Mouse (Mus musculus): Measurements from ENCODE around the gene Myo1b.

Gene Myo1b

DNA sequence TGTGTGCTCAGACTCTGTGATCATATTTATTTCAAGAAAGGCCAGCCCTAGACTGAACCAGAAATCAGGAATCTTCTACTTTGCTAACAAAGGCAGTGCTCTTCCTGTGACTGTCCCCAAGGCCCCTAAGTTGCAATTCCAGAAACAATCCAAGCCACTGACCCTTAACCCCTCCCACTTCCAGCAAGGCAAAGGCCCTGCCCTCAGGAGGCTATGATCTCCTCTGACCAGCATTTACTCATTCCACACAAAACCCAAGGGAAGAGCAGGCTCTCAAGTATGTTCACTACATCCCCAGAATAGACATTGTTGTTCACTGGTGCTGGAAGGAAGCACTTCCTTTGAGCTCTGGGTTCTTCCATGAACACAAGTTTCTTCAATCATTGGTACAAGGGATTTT is 135.5 kb downstream of the Myo1b start:
- DNase-seq: peak; percentile 34

DNA sequence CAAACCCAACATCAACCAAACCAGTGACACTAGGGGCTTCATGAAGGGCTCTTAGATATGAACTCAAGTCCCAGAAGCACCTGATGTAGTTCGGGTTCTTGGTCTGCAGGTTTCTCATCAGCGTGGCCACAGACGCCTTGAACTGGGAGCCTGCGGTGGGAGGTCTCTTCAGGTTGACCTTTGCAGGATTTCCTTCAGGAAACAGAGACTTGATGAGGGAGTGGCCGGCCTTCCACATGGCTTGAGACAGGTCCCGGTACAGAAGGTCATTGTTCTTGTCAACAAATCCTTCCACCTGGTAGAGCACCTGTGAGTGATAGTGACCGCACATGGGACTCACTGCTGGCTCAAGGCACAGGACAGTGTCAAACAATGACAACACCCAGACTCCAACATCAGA is 137.6 kb downstream of the Myo1b start:
- DNase-seq: no peak

DNA sequence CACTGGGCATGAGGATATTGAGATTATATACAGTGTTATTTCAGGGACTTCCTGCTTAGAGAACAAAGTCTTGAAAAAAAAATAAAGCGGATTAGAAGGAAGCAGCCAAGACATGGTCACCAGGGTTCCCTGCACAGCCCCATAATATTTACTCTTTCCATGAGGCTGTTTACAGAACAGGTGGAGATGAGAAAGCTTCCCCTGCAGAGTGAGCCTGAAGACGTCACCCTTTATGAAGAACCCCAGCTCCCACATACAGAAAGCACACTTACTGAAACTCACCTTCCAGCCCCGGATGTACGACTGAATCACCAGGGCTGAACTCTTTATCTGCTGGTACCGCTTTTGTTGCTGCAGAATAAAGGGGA is 145.4 kb downstream of the Myo1b start:
- DNase-seq: no peak

DNA sequence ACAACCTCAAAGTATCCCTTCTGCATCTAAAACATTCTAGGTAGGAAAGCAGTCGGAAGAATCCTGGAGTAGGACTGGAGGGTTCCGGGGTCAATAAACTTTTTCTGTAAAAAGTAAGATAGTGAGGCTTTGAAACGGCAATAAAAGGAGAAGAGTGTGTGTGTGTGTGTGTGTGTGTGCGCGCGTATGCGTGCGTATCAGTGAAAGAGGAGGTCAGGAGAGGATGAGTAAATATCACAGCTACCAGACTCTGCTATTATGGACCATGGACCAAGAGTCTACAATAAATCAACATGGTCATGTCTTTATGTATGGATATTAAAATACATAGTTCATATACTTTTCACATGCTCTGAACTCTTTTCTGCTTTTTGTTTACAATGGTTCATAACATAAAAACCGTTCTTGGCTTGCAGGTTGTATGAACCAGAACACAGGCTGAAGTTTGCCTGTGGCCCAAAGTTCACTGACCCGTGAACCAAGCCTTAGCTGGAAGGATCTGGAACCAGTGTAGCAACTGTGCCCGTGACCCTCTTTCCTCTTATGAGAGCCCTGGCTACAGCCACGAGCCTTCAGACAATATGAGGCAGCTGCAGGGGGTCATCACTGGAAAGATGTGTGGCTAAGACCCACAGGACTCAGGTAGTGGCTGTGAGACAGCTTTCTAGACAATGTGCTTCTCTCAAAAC is 145.9 kb downstream of the Myo1b start:
- no peak for DNase-seq

DNA sequence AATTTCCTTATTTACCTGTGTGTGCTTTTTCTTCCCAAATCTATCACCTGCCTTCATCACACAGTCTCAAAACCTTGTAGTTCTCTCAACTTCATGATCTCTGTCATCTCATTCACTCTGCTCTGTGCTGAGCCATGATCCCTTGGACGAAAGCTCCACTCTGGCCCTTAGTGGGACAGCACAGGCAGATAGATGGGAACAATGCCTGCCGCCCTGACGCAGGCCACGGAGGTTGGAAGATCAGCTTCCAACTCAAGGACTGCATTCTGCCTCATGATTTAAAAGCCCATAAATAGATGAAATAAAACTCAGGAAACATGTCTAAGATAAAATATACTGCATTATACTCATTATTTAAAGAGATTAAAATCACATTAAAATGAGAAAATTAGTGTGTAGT is 149.6 kb downstream of the Myo1b start:
- DNase-seq: peak; percentile 28

DNA sequence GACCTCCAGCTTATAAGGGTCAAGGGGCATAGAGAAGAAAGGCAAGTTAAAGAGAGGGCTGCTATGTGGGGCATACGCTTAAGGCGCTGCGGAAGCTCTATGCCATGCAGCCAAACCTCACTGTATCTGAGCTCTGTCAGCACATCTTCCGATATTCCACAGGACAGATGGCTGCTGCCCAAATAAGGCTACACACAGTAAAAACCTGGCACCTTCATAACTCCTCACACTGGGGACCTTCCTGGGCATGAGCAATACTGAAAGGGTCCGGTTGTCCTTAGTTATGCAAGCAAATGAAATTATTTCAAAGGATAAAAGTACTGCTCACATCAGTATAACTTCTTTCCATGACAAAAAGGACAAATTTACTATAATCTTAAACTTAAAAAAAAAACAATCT is 150.7 kb downstream of the Myo1b start:
- DNase-seq: no peak

DNA sequence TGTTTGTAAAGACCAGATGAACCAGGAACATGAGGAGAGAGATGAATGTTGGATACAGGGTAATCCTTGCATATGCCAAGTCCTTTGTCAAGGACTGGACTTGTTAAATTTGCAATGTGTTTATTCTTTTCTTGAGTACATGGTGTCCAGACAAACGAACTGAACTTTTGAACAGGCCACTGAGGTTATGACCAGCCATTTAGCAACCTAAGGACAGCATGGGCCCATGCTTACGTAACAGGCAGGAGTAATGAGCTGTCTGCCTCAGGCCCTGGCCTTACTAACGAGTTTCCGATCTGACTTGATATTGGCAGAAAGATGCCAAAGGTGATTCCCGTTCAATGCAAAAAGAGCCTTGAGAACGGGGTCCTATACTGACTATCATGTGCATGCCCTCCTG is 156.2 kb downstream of the Myo1b start:
- peak; percentile 29 for DNase-seq

DNA sequence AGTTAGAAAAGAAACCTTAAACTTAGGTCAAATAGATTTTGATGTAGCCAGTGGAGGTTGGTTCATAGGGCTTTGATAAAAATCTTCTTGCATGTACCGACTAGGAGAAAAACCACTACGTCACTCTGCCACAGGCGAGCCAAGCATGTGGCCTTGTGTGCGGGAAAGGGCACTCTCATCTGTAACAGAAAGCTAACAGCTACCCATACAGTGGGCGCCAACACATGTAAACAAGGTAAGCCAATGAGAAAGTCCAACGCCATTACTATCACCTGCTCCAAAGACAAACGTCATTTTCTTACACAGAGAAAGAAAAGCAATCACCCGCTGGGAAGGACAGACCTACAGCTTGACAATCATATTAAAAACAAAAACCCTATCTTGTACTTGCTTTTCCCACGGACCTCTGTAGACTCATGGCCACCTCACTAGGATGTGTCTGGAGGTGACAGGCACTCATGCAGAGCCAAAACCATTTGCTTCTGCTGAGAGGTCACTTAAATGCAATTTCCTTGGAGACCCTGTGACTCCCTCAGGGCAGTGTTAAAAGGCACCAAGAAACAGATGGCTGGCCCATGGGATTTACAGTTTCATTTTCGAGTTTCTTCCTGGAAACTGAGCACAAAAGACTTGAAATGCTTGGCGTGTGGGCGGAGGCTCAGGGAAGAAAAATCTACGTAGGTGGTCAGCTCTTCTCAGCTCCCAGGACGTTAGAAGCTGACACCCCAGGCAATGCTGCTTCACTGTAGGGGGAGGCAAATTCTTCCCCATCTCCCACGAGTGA is 157.4 kb downstream of the Myo1b start:
- DNase-seq: peak; percentile 17

DNA sequence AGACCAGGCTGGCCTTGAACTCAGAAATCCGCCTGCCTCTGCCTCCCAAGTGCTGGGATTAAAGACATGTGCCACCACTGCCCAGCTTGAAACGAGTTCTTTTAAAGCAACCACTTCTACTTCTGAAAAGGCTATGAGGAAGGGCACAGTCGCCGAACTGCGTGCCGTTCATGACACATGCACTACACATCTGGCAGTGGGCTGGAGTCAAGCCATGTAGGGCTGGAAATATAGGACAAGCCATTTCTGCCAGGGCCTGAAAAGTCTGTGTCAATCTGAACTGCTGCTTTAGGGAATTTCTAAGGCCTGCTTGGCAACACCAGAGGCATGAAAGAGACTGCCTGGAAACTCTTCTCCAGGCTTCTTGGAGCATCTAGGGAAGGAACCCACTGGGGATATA is 162.2 kb downstream of the Myo1b start:
- no peak for DNase-seq

DNA sequence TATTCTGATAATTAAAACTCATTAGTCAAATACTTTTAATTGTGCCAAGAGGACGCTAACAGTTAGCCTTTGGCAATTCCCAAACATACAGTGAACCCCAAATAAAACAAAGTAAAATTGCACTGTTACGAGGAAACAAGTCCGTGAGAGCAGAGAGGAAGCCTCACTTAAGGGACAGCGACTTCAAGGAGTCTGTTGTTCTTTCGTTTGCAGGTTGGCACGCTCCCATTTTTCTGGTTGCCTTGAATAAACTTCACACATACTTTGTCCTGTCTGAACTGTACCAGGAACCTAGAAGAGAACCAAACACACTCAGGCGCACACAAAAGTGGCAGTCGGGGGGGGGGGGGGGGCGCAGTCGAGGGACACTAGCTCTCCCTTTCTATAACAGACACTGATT is 164.9 kb downstream of the Myo1b start:
- DNase-seq: peak; percentile 23

DNA sequence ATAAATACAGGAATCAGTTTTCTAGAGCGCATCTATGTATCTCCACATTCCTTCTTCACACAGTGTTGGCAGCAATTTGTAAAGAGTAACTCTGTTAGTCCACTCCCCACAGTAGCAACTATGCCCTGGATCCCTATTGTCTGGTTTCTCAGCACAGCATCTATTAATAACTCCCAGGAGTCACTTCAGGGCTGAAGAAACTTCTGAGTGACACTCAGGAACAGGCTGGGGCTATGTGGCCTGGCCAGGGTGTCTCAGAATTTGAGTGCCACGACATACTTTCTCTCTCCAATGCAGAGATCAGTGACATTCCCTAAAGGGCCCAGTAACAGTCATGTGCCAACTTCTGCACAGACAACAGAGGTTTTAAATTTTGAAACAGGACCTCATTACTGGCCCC is 167.6 kb downstream of the Myo1b start:
- no peak for DNase-seq

DNA sequence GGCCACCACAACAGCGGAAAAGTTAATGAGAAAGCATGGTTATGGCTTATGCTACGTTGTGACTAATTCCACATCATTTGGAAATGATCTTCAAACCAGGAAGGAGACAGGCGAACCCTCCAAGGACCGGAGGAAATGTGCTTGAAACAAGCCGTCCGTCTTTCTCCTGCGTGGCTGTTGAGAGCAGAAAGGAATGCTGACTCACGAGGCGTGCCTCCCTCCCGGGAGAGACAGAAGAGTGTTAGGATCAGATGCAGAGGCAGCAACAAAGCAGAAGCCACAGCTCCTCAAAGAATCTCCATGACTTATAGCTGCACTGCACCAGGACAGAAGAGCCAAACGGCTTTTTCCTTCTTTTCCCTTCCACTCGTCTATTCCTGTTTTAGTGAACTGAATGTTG is 168.4 kb downstream of the Myo1b start:
- DNase-seq: peak; percentile 53

DNA sequence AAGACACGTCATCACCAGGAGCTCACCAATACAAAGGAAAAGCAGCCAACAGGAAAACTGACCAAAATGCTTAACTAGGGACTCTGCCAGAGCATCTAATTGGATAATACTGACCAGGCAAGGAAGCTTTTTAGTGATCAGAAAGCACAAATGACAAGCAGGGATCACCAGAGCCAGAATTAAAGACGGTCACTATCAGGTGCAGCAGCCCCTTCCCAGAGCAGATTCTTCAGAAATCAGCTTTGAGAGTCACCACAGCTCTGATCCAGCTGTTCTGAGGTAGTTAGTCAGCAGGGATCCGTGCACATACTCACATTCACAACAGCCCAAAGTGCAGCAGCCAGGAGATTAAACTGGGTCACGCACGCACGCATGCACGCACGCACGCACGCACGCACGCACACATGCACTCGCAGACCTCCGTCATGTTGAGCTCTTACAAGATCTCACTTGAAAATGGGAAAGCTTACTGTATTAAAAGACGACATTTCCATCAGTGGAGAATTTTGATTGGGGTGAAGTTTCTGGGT is 169.1 kb downstream of the Myo1b start:
- no peak for DNase-seq

DNA sequence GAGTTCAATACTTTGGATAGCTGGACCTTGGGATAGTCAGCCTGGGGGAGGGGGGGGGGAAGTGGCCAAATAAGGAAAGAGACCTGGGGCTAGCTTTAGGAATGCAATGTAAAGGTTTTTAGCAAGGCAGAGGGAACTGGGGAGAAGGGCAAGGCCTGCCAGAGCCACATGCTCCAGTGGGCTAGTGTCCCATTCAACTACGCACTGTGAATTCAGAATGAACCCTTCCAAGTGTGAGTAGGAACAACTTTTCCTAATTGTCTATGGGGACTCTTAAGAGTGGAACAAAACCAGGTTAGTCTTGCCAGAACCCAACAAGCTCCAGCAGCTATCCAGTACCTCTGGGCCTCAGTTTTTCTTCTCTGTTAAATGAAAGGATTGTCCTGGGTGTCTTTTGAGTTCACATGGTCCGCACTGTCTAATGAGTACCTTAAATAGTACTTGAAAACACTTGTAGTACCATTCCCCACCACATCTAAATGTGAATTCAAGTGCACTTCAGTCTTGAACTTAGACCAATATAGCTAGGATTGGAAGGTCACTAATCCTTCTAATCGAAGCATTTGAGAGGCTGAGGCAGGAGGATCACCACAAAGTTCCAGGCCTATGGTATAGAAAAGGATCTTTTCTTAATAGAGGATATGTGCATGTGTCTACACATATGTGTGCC is 172.0 kb downstream of the Myo1b start:
- no peak for DNase-seq

DNA sequence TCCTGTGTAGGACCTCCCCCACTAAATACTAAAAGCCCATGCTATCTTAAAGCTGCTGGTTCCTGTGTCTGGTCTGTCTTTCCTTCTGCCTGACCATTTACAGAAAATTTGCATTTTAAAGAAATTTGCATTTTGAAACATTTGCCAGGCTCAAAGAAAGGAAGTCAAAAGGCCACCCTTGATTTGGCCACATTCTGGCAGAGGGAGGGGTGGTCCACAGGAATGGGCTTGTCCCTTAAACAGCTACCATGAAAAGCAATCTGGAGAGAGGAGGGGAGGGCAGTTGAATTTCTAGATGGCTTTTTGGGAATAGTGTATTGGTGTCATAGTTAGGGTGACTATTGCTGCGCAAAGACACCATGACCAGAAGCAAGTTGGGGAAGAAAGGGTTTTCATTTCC is 173.3 kb downstream of the Myo1b start:
- no peak for DNase-seq

DNA sequence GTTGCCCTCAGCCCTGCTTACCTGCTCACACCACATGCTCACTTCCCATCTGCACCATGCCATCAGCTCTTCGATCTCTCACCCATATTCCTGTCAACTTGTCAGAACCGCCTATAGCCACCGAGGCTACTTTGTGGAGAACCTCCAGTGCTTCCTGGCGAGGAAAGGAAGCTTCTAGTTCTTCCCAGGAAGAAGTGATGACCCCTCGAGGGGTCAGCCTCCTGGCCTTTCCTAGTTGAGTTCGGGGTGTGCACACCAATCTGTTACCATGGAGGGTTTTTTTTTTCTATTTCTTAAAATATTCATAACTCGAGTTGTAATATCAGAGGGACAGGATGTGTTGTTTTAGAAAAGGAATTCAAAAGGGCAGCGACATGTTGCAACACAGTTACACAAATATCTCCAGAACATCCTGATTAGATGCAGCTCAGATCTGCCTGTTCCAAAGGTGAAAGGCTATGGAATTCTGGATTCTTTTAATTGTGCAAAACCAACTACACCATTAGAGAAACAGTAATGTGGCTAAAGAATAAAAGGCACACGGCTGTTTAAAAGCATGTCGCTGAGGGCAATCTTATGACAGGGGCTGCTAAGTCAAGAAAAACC is 175.1 kb downstream of the Myo1b start:
- DNase-seq: peak; percentile 42

DNA sequence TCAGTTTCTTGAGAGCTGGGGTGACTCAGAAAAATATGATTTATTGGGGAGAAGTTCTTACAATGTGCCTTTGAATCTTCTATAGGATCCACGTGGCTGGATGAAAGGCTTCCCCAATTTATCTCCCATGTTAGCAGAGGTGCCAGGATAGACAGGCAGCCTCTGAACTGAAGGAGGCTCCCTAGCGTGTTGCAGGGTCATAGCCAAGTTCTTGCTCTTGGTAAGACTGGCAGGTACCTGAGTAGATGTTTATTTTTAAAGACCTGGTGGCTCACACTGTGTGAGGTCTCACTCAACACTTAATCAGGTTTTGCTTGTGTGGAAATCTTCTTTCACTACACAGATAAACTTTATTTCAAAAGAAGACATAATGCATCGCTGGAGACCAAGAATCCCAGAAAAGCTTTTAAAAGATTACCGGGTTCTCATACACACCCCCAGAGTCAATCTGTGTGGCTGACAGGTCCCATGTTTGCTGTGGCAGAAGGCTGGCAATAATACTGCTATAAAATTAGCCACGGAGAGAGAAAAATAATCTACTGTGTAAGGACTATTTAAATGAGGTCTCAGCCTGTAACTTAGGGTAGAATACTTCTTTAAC is 176.5 kb downstream of the Myo1b start:
- no peak for DNase-seq

DNA sequence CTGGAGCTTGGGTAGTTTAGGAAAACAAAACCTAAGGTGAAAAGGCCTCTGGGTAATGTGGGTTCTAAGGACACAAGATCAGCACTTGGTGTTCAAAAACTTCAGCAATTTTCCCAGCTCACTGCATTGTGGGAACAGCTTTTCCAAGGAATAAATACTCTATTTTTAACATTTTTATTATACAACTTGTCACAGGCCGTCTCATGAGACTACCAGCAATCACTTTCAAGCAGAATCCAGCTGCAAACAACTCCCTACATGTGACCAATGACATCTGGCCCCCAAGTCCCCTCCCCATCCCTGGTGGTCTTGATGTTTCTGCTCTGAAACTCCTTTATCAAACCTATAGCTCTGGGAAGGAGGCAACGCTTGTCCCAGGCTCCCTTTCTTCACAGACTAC is 179.0 kb downstream of the Myo1b start:
- peak; percentile 40 for DNase-seq

DNA sequence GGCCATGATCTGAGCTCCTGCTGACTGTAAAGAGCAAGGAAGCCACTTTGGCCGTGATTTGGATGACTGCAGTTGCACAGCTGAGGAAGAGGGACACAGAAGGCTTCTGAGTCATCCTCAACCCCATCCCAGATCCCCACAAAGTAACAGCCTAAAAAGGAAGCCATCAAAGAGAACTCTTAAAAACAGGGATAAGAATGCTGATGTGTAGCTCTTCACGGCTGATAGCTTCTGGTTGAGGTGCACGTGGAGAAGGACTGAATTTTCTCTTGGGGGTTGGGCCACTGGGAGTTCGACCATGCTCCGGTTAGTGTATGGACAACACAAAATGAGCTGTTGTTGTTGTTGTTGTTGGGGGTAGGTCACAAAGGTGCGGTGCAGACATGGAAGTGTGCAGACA is 181.2 kb downstream of the Myo1b start:
- no peak for DNase-seq

DNA sequence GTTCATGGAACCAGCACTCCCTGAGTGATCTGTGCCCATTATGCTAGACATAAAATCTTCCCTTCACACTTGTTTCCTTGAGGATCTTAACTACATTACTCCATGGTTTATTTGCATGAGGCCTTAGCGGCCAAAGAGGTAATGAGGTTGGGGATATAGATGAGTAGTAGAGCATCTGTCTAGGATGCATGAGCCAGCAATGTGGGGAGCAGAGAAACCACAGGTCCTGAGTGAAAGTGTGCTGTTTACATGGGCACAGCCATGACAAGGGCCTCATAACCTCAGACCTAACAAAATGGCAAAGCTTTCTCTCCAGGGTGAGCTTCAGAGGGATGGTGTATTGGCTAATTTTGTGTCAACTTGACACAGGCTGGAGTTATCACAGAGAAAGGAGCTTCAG is 186.5 kb downstream of the Myo1b start:
- DNase-seq: no peak

DNA sequence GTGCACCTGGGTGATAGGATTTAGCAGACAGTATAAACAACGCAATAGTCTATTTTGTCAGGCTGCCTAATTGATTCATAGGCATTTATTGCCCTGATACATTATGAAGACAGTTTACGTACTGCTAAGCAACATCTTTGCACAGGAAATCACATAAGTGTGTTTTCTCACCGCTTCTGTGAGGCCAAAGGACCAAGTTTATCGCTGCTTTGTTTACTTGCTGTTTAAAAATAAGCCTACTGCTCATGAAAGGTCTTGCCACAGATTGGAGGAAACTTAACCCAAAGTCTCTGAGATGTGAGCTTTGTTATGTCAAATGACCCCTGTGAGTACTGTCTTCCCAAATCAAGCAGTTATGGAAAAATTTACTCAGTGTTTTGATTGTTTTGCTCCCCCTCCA is 187.1 kb downstream of the Myo1b start:
- DNase-seq: peak; percentile 22

DNA sequence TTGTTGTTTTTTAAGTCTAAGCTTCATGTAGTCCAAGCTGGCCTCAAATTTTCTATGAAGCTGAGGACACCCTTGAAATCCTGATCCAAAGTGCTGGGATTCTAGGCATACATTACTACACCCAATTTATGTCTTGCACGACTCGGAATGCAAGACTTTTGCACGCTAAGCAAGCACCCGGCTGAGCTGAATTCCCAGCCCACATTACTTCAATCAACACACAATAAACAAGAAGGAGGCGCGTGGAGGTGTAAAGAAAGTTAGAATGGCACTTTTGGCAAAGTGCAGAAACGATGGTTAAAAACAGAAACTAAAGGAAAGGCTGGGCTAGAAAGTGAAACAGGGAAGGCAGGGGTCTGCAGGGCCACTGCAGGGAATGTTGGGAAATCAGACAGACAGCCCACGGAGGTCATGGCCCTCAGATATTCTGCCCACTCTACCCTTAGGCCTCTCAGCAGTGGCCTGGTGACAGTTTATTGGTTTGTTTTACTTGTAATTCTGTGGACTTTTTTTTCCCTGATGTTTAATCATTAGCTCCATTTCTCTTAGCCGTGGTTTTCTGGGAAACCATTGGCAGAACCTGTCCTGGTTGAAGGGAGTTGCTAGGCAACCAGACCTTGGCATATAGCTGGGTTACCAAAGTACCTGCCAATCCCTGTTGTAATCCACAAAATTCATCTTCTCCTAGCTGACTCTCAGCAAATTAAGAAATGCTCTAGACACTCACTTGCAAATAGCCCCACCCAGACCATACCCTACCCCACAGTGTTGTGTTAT is 195.8 kb downstream of the Myo1b start:
- peak; percentile 57 for DNase-seq

Measured in kidney, postnatal 14 days (tissue).